Mouse (Mus musculus) heart, postnatal 0 days (tissue): ENCODE measurements around the gene Mical2.

Experiments
- CTCF ChIP-seq: IDR thresholded peaks from 2 replicates; pipeline ENCODE4 v1.5.1; 2016; ENCODE audit warnings: antibody characterized with exemption, control low read depth, low read depth
- EP300 ChIP-seq: IDR thresholded peaks from 2 replicates; pipeline ENCODE4 v1.6.1; 2016; ENCODE audit warnings: antibody characterized with exemption, low read depth

DNA sequence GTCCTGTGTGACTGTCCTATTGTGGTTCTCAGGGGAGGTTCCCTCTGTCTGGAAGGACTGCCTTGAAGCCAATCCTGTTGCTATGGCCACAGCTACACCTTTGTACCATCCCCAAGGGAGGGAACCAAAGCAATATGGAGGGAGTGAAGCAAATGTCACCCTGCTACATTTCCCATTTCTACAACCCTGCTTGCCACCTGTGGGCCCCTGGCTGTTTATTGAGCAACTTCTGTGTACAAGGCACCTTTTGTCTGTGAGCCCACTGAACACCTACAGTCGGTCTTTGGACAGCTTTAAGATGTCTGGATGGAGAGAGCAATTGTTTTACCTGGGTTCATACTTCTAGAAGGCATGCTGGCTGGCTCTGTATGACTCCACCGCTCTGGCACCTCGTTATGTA, 46.0 kb downstream of the Mical2 start:
- TF ChIP-seq CTCF (no peak), EP300 (no peak)
